Comparison of ENCODE assay signal across 21 mouse cellular contexts in the genomic region with DNA sequence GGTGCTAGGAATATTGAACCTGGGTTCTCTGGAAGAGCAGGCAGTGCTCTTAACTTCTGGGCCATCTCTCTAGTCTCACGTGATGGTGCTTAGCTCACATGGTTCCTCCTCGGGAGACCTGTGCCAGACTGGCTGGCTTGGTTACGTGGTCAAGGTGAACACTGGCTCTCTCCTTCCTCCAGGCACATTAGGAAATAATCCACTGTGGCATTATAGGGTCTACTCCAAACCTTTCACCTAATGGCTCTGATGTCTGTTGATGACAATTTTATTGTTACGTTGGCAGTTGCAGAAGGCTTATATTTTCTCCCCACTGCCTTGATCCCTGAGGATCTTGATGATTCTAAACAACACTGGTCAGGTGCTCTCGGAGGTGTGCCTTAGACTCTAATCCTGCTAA. TPM values are rescaled to one million over a fixed set of nuclear protein-coding genes. Genes with fewer than 3 reads are reported as not detected.
"Had no signal": no experiment of that assay in that cellular context is flagged by ENCODE, and none has a peak within 500 bp of the region (broad histone marks: within the 10 kb centered on the region; RNA-seq: fewer than 3 reads in every experiment).

No protein-coding gene starts in this region.

- H3K27me3 ChIP-seq: limb, embryonic 13.5 days; liver, embryonic 12.5 days; megakaryocyte, embryonic 14.5 days; midbrain, embryonic 15.5 days had no signal

- H3K4me3 ChIP-seq: limb, embryonic 13.5 days; liver, embryonic 12.5 days; megakaryocyte, embryonic 14.5 days; midbrain, embryonic 15.5 days had no signal

- H3K27ac ChIP-seq: kidney, postnatal 0 days; limb, embryonic 13.5 days; liver, embryonic 12.5 days; midbrain, embryonic 15.5 days had no signal

- H3K9ac ChIP-seq: limb, embryonic 13.5 days; liver, embryonic 12.5 days; lung, embryonic 14.5 days; midbrain, embryonic 15.5 days had no signal

- DNase-seq: kidney, adult 11 months; kidney, adult 9 months; kidney, postnatal 36 days; left cerebral cortex, postnatal 4 days; lung, embryonic 14.5 days; lung, postnatal 10 days; lung, postnatal 4 days; thymus, adult 18-20 months; thymus, postnatal 14 days had no signal

- H3K9me3 ChIP-seq: limb, embryonic 13.5 days; liver, embryonic 12.5 days; megakaryocyte, embryonic 14.5 days; midbrain, embryonic 15.5 days had no signal

- H3K4me1 ChIP-seq: midbrain, embryonic 15.5 days had no signal

- ATAC-seq: liver, embryonic 12.5 days; midbrain, embryonic 15.5 days had no signal

- H3K4me2 ChIP-seq: limb, embryonic 13.5 days; liver, embryonic 12.5 days; lung, embryonic 14.5 days; midbrain, embryonic 11.5 days; midbrain, embryonic 15.5 days had no signal

RNA-seq across cellular contexts. Expression of a gene that starts 18.1 kb away (rescaled TPM):
- total RNA-seq: layer of hippocampus, adult 18-20 months; layer of hippocampus, postnatal 14 days; left cerebral cortex, adult 18-20 months; left cerebral cortex, postnatal 10 days; left cerebral cortex, postnatal 4 days had no signal

RNA-seq across cellular contexts. Expression of a gene that starts 20.5 kb away (rescaled TPM):
- total RNA-seq: layer of hippocampus, adult 18-20 months; layer of hippocampus, postnatal 14 days; left cerebral cortex, adult 18-20 months; left cerebral cortex, postnatal 4 days had no signal

RNA-seq across cellular contexts. Expression of a gene that starts 36.9 kb away (rescaled TPM):
- total RNA-seq: layer of hippocampus, adult 18-20 months; layer of hippocampus, postnatal 14 days; left cerebral cortex, adult 18-20 months; left cerebral cortex, postnatal 10 days; left cerebral cortex, postnatal 4 days had no signal
- polyA plus RNA-seq: kidney, postnatal 0 days; limb, embryonic 13.5 days; liver, embryonic 12.5 days; liver, embryonic 16.5 days; lung, embryonic 14.5 days; midbrain, embryonic 11.5 days; midbrain, embryonic 15.5 days; neural tube, embryonic 14.5 days had no signal

RNA-seq across cellular contexts. Expression of a gene that starts 41.0 kb away (rescaled TPM):
- total RNA-seq: layer of hippocampus, adult 18-20 months; layer of hippocampus, postnatal 14 days; left cerebral cortex, postnatal 10 days; left cerebral cortex, postnatal 4 days had no signal
- polyA plus RNA-seq: kidney, postnatal 0 days; limb, embryonic 13.5 days; liver, embryonic 12.5 days; liver, embryonic 16.5 days; lung, embryonic 14.5 days; midbrain, embryonic 11.5 days; midbrain, embryonic 15.5 days; neural tube, embryonic 14.5 days had no signal
